Mouse (Mus musculus) heart, postnatal 0 days (tissue): ENCODE results near the gene Dcaf11. TPM values are rescaled to one million over a fixed set of nuclear protein-coding genes. Genes with fewer than 3 reads are reported as not detected.
A peak's percentile ranks its signal among the peaks of the same experiment; 100 is the strongest.

Experiments
- ATAC-seq: fragments of 200-750 bp; cut with Nextera tagmentation; 2 replicates; pipeline ENCODE4 v1.8.0; 2017; ENCODE audit warnings: low read depth, moderate number of reproducible peaks, moderate library complexity; ENCODE audit not compliant: insufficient read depth
- DNase-seq: peaks from one replicate; pipeline ENCODE4 v3.0.0-alpha.2; 2016; ENCODE audit warnings: low spot score
- H3K27ac ChIP-seq: fragments of 300-500 bp; sonication (generic); 2 replicates; pipeline ENCODE4 v1.5.1; 2014; ENCODE audit warnings: low read depth, mild to moderate bottlenecking
- H3K27me3 ChIP-seq: fragments of 300-500 bp; sonication (generic); 2 replicates; pipeline ENCODE4 v1.6.1; 2014; ENCODE audit warnings: low read length, mixed read lengths; ENCODE audit not compliant: control insufficient read depth, insufficient read depth
- H3K36me3 ChIP-seq: fragments of 300-500 bp; sonication (generic); replicated peaks from 2 replicates; pipeline ENCODE4 v1.6.1; 2014; ENCODE audit warnings: low read length, mixed read lengths; ENCODE audit not compliant: control insufficient read depth, insufficient read depth
- H3K4me1 ChIP-seq: fragments of 300-500 bp; sonication (generic); 2 replicates; pipeline ENCODE4 v1.6.1; 2014; ENCODE audit warnings: antibody characterized with exemption; ENCODE audit not compliant: control insufficient read depth, insufficient read depth
- H3K4me2 ChIP-seq: fragments of 300-500 bp; sonication (generic); 2 replicates; pipeline ENCODE4 v1.6.1; 2014; ENCODE audit warnings: low read depth, mild to moderate bottlenecking, low read length, moderate library complexity
- H3K4me3 ChIP-seq: fragments of 300-500 bp; sonication (generic); 2 replicates; pipeline ENCODE4 v1.5.1; 2014; ENCODE audit warnings: low read depth, low read length
- H3K9ac ChIP-seq: fragments of 300-500 bp; sonication (generic); replicated peaks from 2 replicates; pipeline ENCODE4 v1.6.1; 2014; ENCODE audit warnings: low read depth, low read length, mixed read lengths
- H3K9me3 ChIP-seq: fragments of 300-500 bp; sonication (generic); replicated peaks from 2 replicates; pipeline ENCODE4 v1.6.1; 2016; ENCODE audit warnings: low read length; ENCODE audit not compliant: control insufficient read depth
- CTCF ChIP-seq: IDR thresholded peaks from 2 replicates; pipeline ENCODE4 v1.5.1; 2016; ENCODE audit warnings: antibody characterized with exemption, control low read depth, low read depth
- EP300 ChIP-seq: IDR thresholded peaks from 2 replicates; pipeline ENCODE4 v1.6.1; 2016; ENCODE audit warnings: antibody characterized with exemption, low read depth
- WGBS: fragments of 180-500 bp; shearing (Covaris S2); extraction: QIAGEN DNeasy Blood & Tissue Kit; methylation state at CpG from one replicate; pipeline ENCODE4 v1.1.7; 2014; 5-methylcytosine and 5-hydroxymethylcytosine counted together
- polyA plus RNA-seq: library from polyadenylated mRNA; unstranded; fragments of >200 nt; fragmentation: Nextera tagmentation; extraction: Ambion mirVana; gene quantifications from 2 replicates; pipeline ENCODE4 v1.2.1, GENCODE M21; 2015
- total RNA-seq: library from RNA; depleted of rRNA; stranded (reverse); fragments of >200 nt; gene quantifications from 2 replicates; pipeline ENCODE4 v1.2.3, GENCODE M21; 2014; ENCODE audit warnings: low replicate concordance

Dcaf11 gene
- total and polyA plus RNA-seq, 2 experiments from 2014 or later = 74.4 to 81.6 TPM

- ATAC-seq (peak; percentile 3), DNase-seq (no peak)
- Histone ChIP-seq H3K9me3 (no peaks in the 10 kb centered on the region), H3K27ac (peak within 1 kb of the TSS; percentile 92), H3K27me3 (no peaks in the 10 kb centered on the region), H3K9ac (peak within 1 kb of the TSS; percentile 66), H3K4me2 (peak within 1 kb of the TSS; percentile 70), H3K4me1 (peaks cover 3% of the 10 kb centered on the region; the same call in 1 of the 2 replicates), H3K4me3 (peak within 1 kb of the TSS; percentile 58), H3K36me3 (peaks cover 80% of the 10 kb centered on the region)
- WGBS = 80% methylated on average over 7 of the region's 7 CpGs
- no peak for TF ChIP-seq EP300
These were observed 43.4 kb downstream of the Dcaf11 start, which contains the start of gene Irf9 for GRCm38 (mm10) chr14:55603271-55603632. Gene Irf9, plus strand, starts transcription at chr14:55603571.

GRCm38 (mm10) chr14:55603633-55604576, 44.1 kb downstream of the Dcaf11 start:
- Histone ChIP-seq H3K4me3 (peak overlapping the region; percentile 58), H3K36me3 (peaks cover 80% of the 10 kb centered on the region), H3K4me2 (peak overlapping the region; percentile 70), H3K9ac (peak overlapping the region; percentile 66), H3K27me3 (no peaks in the 10 kb centered on the region), H3K27ac (peak overlapping the region; percentile 92), H3K4me1 (peaks cover 3% of the 10 kb centered on the region; the same call in 1 of the 2 replicates), H3K9me3 (no peaks in the 10 kb centered on the region)
- WGBS = 14% methylated on average over 19 of the region's 19 CpGs
- ATAC-seq (peak; percentile 92), DNase-seq (peak; percentile 95)
- TF ChIP-seq EP300 (no peak; the same call in 1 of the 2 replicates), CTCF (peak; percentile 96)

- no peaks in the 10 kb centered on the region for H3K27me3 ChIP-seq
- ATAC-seq (no peak), DNase-seq (no peak)
- H3K4me3 ChIP-seq = peak overlapping the region; percentile 58
- no peaks in the 10 kb centered on the region for H3K9me3 ChIP-seq
- TF ChIP-seq EP300 (no peak), CTCF (no peak)
- H3K4me2 ChIP-seq = peak overlapping the region; percentile 70
- H3K27ac ChIP-seq = peak overlapping the region; percentile 92
- H3K4me1 ChIP-seq = peaks cover 3% of the 10 kb centered on the region; the same call in 1 of the 2 replicates
- peaks cover 80% of the 10 kb centered on the region for H3K36me3 ChIP-seq
- H3K9ac ChIP-seq = peak overlapping the region; percentile 66
- WGBS = 91% methylated on average over 11 of the region's 11 CpGs
These were observed 45.0 kb downstream of the Dcaf11 start for GRCm38 (mm10) chr14:55604823-55605222.

GRCm38 (mm10) chr14:55605743-55606459, 46.1 kb downstream of the Dcaf11 start:
- whole genome bisulfite sequencing = 79% methylated on average over 16 of the region's 16 CpGs

GRCm38 (mm10) chr14:55608339-55608738, 48.5 kb downstream of the Dcaf11 start:
- no peak overlapping the region for H3K4me2 ChIP-seq
- peaks cover 3% of the 10 kb centered on the region; the same call in 1 of the 2 replicates for H3K4me1 ChIP-seq
- ATAC-seq (no peak), DNase-seq (no peak)
- no peak overlapping the region for H3K9ac ChIP-seq
- H3K9me3 ChIP-seq = no peaks in the 10 kb centered on the region
- H3K4me3 ChIP-seq = no peak overlapping the region
- 92% methylated on average over 6 of the region's 6 CpGs for WGBS
- TF ChIP-seq CTCF = no peak
- no peak for TF ChIP-seq EP300
- H3K36me3 ChIP-seq = peaks cover 55% of the 10 kb centered on the region
- no peaks in the 10 kb centered on the region for H3K27me3 ChIP-seq
- H3K27ac ChIP-seq = no peak overlapping the region

More at GRCm38 (mm10) chr14:55605743-55606459, 46.1 kb downstream of the Dcaf11 start:
- Histone ChIP-seq H3K27ac (no peak overlapping the region), H3K36me3 (peaks cover 78% of the 10 kb centered on the region), H3K9ac (no peak overlapping the region), H3K9me3 (no peaks in the 10 kb centered on the region), H3K27me3 (no peaks in the 10 kb centered on the region), H3K4me1 (peaks cover 3% of the 10 kb centered on the region; the same call in 1 of the 2 replicates), H3K4me3 (no peak overlapping the region), H3K4me2 (peak overlapping the region; percentile 20; the same call in 1 of the 2 replicates)
- TF ChIP-seq EP300 = no peak
- no peak for TF ChIP-seq CTCF
- DNase-seq (no peak), ATAC-seq (no peak)
